Mouse (Mus musculus) heart, postnatal 10 days (tissue): ENCODE measurements at regions not wholly inside any gene's neighbourhood (a gene's known extent, or its start where the extent isn't known, plus 50 kb on each side); places are given as distances from the start of the nearest gene placed in this dataset.

Experiments
- DNase-seq, 2 experiments: peaks; one replicate each; pipeline ENCODE4 v3.0.0; 2021
- intact Hi-C: fragments of 180-260 bp; cut with DNase I; formaldehyde crosslinking; loops from one replicate; pipeline ENCODE4 v1.15.1; 2025

DNA sequence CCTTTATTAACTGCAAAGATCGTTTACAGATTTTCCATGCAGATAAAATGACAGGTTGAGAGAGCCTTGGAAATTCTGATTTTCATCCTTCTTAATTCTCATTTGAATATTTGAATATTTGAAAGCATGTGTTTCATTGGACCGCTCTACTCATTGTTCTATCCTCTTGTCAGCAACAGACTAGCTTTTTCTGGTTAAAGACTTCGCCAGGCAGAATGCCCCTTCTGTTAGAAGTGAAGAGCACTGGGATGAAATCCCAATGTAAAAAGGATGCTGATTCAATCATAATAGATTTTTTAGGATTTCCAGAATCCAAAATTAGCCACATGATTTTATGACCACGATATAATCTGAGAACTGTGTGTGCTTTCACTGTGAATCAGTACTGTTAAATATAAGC lies 90.8 kb upstream of the Phyhipl start:
- intact Hi-C loops, result no loop called here
- DNase-seq, result no peak

DNA sequence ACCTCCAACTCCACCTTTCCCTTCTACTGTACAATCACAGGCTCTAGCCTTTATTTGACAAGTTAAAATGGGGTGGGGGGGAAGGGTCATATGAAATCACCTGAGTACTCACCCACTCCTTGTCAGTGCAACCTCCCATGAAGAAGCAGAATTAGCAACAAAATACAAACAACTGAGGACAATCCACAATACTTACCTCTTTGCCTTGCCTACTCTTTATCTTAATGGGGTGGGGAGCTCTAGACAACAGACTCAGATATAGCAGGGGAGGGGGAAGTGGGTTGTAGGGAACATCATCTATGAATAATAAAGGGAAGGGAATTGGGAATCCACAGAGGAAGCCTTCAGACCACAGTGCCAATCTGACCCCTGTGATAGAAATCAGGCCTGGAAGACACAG lies 86.1 kb upstream of the Phyhipl start:
- intact Hi-C loops, result no loop called here
- no peak for DNase-seq

DNA sequence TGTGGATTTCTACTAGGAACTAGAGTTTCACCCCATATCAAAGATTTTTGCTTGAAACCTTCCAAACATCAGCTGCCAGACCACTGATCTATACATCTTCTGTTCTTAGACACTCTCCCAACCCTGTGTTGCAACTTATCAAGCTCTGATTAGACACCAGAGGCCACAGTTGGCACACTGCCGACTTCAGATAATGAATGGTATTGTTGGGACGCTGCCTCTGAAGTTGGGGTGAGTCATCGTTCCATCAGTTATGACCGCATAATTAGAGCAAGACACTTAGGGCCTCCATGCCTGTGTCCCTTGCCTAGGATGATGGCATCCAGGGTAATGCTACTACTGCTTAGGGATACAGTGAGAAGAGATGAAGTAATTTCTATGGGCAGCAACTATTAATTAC lies 84.3 kb upstream of the Phyhipl start:
- DNase-seq, result peak; percentile 7 to 20
- intact Hi-C loops, result no loop called here

DNA sequence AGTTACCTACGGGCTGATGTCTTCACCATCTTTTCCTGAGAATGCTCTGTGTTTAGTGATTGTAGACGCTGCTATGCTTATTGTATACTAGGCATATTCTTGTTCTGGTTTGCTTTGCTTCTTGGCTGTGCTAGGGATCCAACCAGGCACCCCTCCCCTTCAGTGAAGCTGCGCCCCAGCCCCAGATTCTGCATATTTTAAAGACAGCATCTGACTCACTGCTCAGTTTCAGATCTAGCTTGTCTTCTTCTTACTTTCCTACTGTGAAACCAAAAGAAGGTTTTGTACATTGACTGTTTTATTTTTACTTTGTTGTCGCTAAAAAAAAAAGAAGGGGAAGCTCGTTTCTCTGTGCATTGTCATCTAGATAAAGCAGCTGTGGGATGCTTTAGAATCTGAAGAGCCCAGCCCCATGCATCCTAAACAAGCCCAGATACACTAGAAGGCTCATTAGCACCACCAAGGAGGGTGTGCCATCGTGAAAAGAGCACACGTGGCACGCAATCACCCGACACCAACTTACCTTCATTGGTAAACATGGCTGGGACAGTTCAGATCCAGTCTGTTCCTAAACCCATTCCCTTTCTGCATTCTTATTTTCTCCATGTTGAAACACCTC lies 83.7 kb upstream of the Phyhipl start:
- intact Hi-C loops, result no loop called here
- no peak for DNase-seq

DNA sequence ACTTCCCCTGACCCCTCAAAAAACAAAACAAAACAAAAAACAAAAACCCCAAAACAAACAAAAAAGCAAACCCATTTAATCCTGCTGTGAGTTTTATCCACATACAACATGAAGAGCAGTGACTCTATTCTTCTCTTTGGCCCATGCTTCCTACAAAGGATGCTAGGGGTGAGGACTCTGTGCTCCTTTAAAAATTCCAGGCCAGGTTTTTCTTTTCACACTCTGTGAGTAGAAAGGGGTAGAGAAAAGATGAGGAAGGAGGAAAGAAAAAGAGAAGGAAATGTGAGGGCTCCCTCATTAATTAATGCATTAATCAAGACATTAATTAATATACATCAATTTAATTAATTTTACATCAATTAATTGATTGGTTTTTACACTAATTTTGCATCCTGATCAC lies 82.9 kb upstream of the Phyhipl start:
- intact Hi-C loops, result no loop called here
- no peak for DNase-seq

DNA sequence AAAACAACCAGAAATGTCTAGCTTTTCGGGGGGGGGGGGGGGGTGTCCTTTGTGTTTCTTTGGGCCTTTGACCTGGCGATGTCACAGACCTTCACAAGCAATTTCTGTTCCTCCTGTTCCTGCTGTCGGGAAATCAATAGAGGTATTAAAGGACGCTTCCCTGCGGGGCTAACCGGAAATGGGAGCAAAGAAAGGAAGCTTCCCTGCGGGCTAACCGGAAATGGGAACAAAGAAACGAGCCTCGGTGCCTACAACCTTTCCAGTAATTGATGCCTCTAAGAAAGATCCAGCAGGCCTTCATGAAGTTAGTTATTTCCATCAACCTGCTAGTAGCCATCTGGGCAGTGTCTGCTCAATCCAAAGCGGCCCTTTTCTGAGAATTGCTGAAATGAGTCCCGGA lies 78.2 kb upstream of the Phyhipl start:
- intact Hi-C loops, result no loop called here
- DNase-seq, result no peak

DNA sequence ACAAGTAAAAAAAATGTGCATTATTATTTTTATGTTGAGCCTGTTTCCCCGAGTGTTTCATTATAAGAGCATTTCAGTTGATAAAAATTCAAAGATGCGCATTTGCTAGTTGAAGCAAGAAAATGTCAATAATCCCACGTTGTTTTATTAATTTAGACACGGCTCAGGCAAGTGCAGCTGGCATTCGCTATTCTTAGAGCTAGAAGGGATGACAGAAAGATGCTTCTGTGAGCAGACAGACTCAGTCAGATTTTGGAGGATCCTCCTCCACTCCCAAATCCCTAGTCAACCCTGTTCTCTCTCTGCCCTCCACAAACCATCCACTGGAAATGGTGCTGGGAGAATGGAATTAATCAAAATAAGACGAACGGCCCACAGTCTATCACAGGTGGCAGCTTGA lies 77.7 kb upstream of the Phyhipl start:
- intact Hi-C loops, result no loop called here
- DNase-seq, result no peak

DNA sequence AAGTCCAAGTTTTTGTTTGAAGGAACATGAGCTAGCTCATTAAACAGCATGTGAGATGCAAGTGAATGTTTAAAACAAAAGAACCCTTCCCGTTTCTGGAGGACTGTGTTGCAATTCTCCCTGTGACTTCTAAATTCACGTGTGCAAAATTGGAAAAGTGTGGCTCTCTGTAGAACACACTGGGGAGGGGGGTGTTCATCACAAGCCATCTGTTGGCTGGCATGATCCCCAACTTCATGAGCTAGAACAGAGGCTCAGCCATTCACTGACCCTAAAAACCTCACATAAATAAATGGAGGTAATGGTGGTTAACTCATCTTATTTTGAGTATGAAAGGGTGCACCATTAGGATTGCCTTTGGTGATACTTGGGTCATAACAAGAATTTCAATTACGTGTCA lies 69.3 kb upstream of the Phyhipl start:
- DNase-seq, result no peak
- intact Hi-C loops, result no loop called here

DNA sequence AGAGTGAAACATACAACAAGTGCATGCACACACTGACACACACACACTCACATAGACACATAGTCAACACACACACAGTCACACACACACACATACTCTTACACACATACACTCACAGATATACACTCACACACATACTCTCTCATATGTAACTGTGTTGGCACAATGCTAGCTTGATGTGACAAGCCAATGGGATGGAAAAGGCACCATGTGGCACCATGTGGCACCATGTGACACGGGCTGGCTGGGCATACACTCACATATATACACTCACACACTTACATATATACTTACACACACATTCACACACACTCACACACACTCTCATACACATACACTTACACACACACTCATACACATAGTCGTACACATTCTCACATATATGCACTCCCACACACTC lies 67.0 kb upstream of the Phyhipl start:
- intact Hi-C loops, result no loop called here
- no peak for DNase-seq

DNA sequence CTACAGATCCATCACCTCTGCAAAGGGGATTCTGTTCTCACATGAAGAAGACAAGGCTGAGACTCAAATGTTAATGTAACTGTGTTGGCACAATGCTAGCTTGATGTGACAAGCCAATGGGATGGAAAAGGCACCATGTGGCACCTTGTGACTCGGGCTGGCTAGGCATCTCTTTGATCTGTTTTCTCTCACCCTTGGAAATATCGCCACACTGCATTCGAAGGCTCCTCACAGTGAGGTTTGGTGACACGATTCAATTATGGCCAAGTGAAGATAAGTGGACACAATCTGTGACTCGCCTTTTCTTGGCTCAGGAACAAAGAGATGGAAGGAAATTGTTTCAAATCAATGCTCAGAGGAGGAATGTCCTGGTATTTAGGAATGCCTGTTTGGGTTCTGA lies 66.6 kb upstream of the Phyhipl start:
- intact Hi-C loops, result no loop called here
- no peak for DNase-seq

DNA sequence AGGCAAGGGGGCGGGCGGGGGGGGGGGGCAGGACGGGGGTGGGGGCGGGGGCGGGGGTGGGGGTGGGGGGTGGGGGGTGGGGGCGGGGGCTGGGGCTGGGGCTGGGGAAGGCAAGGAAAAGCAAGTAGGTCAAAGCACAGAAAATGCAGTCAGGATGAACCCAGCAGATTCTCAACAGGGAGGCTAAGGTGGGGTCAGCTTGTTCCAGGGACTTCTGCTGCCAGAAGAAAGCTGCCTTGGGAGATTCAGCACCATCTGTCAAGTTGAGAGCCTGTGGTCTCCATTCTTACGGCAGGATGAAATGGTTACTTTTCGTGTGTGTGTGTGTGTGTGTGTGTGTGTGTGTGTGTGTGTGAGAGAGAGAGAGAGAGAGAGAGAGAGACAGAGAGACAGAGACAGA lies 61.7 kb upstream of the Phyhipl start:
- intact Hi-C loops, result no loop called here
- peak; percentile 18 to 23 for DNase-seq

DNA sequence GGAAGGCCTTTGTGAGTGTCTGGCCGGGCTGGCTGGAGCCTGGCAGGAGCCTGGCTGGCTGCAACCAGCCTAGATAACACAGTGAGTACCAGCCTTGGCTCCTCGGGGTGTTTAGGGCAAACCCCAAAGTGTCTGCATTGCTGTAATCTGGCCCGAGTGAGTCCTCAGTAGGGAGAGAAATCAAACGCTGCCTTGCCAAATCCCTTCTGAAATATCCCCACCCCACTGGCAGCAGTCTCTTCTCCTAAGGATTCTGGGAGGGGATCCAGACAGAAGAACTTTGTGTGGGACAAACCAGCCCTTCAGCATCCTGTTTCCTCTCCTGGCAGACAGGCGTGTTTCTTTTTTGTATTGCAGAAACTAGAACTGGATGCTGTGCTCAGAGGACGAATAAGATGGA lies 61.3 kb upstream of the Phyhipl start:
- intact Hi-C loops, result no loop called here

DNA sequence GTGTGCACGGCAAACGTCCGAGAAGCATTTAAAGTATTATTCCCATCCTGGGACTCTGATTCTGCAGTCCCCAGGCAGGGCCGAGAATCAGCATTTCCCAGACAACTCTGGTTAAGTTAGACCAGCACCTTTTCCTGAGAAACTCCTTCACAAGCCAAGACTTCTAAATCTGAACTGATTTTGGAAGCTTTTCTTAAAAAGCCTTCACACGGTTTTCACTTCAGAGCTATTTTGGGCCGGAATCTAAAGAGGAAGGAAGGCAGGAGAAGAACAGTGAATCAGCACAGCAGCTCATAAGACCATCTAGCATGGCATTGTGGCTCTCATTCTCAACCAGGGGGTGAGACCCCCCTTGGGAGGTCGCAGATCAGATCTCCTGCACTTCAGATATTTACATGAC lies 57.5 kb upstream of the Phyhipl start:
- intact Hi-C loops, result no loop called here
- DNase-seq, result no peak

More for the DNA sequence above, 61.3 kb upstream of the Phyhipl start:
- DNase-seq, result peak; percentile 72

DNA sequence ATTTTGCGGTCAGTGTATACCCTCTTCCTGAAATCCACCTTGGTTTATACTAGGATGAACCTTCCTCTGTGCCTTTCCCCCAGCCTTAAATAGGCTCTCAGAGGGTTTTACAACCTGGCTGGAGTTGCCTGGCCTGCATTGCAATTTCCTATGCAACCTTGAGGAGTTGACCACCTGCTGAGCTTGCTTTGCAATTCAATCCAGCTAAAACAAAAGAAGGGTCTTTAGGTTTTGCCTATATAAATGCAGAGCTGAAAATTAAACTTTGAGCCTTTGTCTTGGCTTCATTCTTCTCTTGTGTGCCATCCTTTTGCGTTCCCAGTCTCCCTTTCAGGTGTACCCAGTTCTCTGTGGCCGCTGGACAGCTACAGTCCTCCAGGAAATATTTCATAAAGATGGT lies 53.0 kb upstream of the Phyhipl start:
- intact Hi-C loops, result no loop called here
- no peak for DNase-seq
